Comparison of ENCODE assay signal across 16 mouse cellular contexts in genomic region chr15:81891822-81892580, GRCm38 (mm10). TPM values are rescaled to one million over a fixed set of nuclear protein-coding genes. Genes with fewer than 3 reads are reported as not detected.
A peak's percentile ranks its signal among the peaks of the same experiment; 100 is the strongest.
DNase-seq lines count a peak whose midpoint lies in the region; ATAC-seq and TF ChIP-seq lines count a peak whose summit lies in the region.
"Had no signal": no experiment of that assay in that cellular context is flagged by ENCODE, and none has a peak within 500 bp of the region (broad histone marks: within the 10 kb centered on the region; RNA-seq: fewer than 3 reads in every experiment).

No protein-coding gene starts in this region.

- peak overlapping the region; percentile 85 for H3K27ac ChIP-seq in gastrocnemius, adult 2 months
- H3K27ac ChIP-seq in liver, embryonic 11.5 days (ENCODE audit: low read depth, low read length), result peak overlapping the region; percentile 65
- H3K27ac ChIP-seq in forebrain, embryonic 14.5 days (ENCODE audit: low read depth, low read length), result no peak overlapping the region
- H3K27ac ChIP-seq in forebrain, embryonic 10.5 days, result no peak overlapping the region
- H3K27ac ChIP-seq: embryonic facial prominence, embryonic 13.5 days; heart, embryonic 15.5 days; limb, embryonic 15.5 days had no signal

- peaks cover 40% of the 10 kb centered on the region for H3K36me3 ChIP-seq in liver, embryonic 11.5 days (ENCODE audit: control insufficient read depth, insufficient read depth, low read length)
- H3K36me3 ChIP-seq in forebrain, embryonic 14.5 days (ENCODE audit: control insufficient read depth, insufficient read depth, low read length), result peaks cover 65% of the 10 kb centered on the region
- H3K36me3 ChIP-seq in forebrain, embryonic 10.5 days (replicated peaks), result peaks cover 87% of the 10 kb centered on the region

- peak overlapping the region; percentile 23; the same call in 1 of the 2 replicates for H3K9ac ChIP-seq in liver, embryonic 11.5 days (ENCODE audit: low read depth, low read length)
- H3K9ac ChIP-seq in forebrain, embryonic 14.5 days (ENCODE audit: low read length), result no peak overlapping the region
- H3K9ac ChIP-seq: embryonic facial prominence, embryonic 13.5 days; heart, embryonic 15.5 days; limb, embryonic 15.5 days had no signal

- intact Hi-C loops in gastrocnemius, adult 2 months (cut with DNase I), result no loop called here

- WGBS in liver, embryonic 11.5 days, result 75% methylated on average over 8 of the region's 8 CpGs
- 93% methylated on average over 8 of the region's 8 CpGs for WGBS in forebrain, embryonic 14.5 days
- WGBS in forebrain, embryonic 10.5 days, result 94% methylated on average over 8 of the region's 8 CpGs

- no peak overlapping the region for H3K4me3 ChIP-seq in gastrocnemius, adult 2 months
- no peak overlapping the region for H3K4me3 ChIP-seq in liver, embryonic 11.5 days (ENCODE audit: low read depth, low read length)
- H3K4me3 ChIP-seq in forebrain, embryonic 14.5 days (ENCODE audit: low read depth, low read length), result no peak overlapping the region
- H3K4me3 ChIP-seq in forebrain, embryonic 10.5 days, result no peak overlapping the region
- H3K4me3 ChIP-seq: embryonic facial prominence, embryonic 13.5 days; heart, embryonic 15.5 days; limb, embryonic 15.5 days had no signal

- peak; percentile 87 for ATAC-seq in liver, embryonic 11.5 days (replicated peaks; ENCODE audit: low FRiP score)
- ATAC-seq in forebrain, embryonic 14.5 days, result no peak

- no peaks in the 10 kb centered on the region for H3K9me3 ChIP-seq in liver, embryonic 11.5 days (ENCODE audit: control insufficient read depth, low read length)
- no peaks in the 10 kb centered on the region for H3K9me3 ChIP-seq in forebrain, embryonic 14.5 days (replicated peaks; ENCODE audit: control insufficient read depth, low read length)
- no peaks in the 10 kb centered on the region for H3K9me3 ChIP-seq in forebrain, embryonic 10.5 days
- H3K9me3 ChIP-seq: embryonic facial prominence, embryonic 13.5 days; heart, embryonic 15.5 days; limb, embryonic 15.5 days had no signal

- no peaks in the 10 kb centered on the region for H3K27me3 ChIP-seq in liver, embryonic 11.5 days (replicated peaks; ENCODE audit: control insufficient read depth, insufficient read depth, low read length)
- H3K27me3 ChIP-seq in forebrain, embryonic 14.5 days (replicated peaks; ENCODE audit: control insufficient read depth, insufficient read depth, low read length), result no peaks in the 10 kb centered on the region
- H3K27me3 ChIP-seq in forebrain, embryonic 10.5 days (ENCODE audit: poor library complexity, severe bottlenecking), result no peaks in the 10 kb centered on the region
- H3K27me3 ChIP-seq: embryonic facial prominence, embryonic 13.5 days; heart, embryonic 15.5 days; limb, embryonic 15.5 days had no signal

- H3K4me2 ChIP-seq in liver, embryonic 11.5 days, result no peak overlapping the region; the same call in 1 of the 2 replicates
- no peak overlapping the region for H3K4me2 ChIP-seq in forebrain, embryonic 14.5 days (ENCODE audit: low read length)
- H3K4me2 ChIP-seq: embryonic facial prominence, embryonic 13.5 days; heart, embryonic 15.5 days; limb, embryonic 15.5 days had no signal

- peaks cover 15% of the 10 kb centered on the region for H3K4me1 ChIP-seq in liver, embryonic 11.5 days (replicated peaks; ENCODE audit: control insufficient read depth, insufficient read depth, low read length)
- no peaks in the 10 kb centered on the region for H3K4me1 ChIP-seq in forebrain, embryonic 14.5 days (ENCODE audit: control insufficient read depth, insufficient read depth, low read length)
- no peaks in the 10 kb centered on the region for H3K4me1 ChIP-seq in forebrain, embryonic 10.5 days
- H3K4me1 ChIP-seq: embryonic facial prominence, embryonic 13.5 days; limb, embryonic 15.5 days had no signal

- TF ChIP-seq CTCF in gastrocnemius, adult 2 months (IDR thresholded peaks at IDR 0.05), result no peak

- no peak for DNase-seq in gastrocnemius, adult 2 months
- no peak for DNase-seq in gastrocnemius, adult 8-10 months (ENCODE audit: low spot score in 2 of 2)
- DNase-seq in 3T3-L1 (ENCODE audit: low read depth, low spot score), result peak; percentile 17
- DNase-seq in WW6 (ENCODE audit: low read depth, low spot score), result peak; percentile 28
- DNase-seq in liver, embryonic 11.5 days (ENCODE audit: low spot score), result no peak
- no peak for DNase-seq in forebrain, embryonic 14.5 days (ENCODE audit: low spot score)
- no peak for DNase-seq in forebrain, embryonic 10.5 days (ENCODE audit: extremely low spot score, low spot score)
- DNase-seq in lung, postnatal 4 days, result no peak
- DNase-seq: cerebellum, adult 11 months; layer of hippocampus, postnatal 36 days; midbrain, embryonic 14.5 days; spleen, adult 18-20 months; thymus, postnatal 25 days had no signal

RNA-seq across cellular contexts. Expression of gene Aco2, which starts 19.9 kb away (rescaled TPM):
- total RNA-seq in gastrocnemius, adult 2 months (2021), result 1,000 to 10,000 TPM; 1,155 to 1,439 TPM
- 1,000 to 10,000 TPM; 1,068 to 1,166 (median 1,137) TPM for total RNA-seq in gastrocnemius, adult 8-10 months (2022)
- polyA plus RNA-seq in liver, embryonic 11.5 days (2014; fragmentation: Nextera tagmentation; extraction: Ambion mirVana), result 177 and 185 TPM in 2 replicates
- polyA plus RNA-seq in forebrain, embryonic 14.5 days (2014; fragmentation: Nextera tagmentation; extraction: Ambion mirVana), result 204 and 231 TPM in 2 replicates
- polyA plus RNA-seq in forebrain, embryonic 10.5 days (2016; fragmentation: Nextera tagmentation; extraction: Ambion mirVana), result 147 and 148 TPM in 2 replicates

RNA-seq across cellular contexts. Expression of gene Phf5a, which starts 20.3 kb away (rescaled TPM):
- total RNA-seq in gastrocnemius, adult 2 months (2021), result 10 to 100 TPM; 38.4 to 39.9 TPM
- 10 to 100 TPM; 39.0 to 44.3 (median 39.3) TPM for total RNA-seq in gastrocnemius, adult 8-10 months (2022)
- 224 and 237 TPM in 2 replicates for polyA plus RNA-seq in liver, embryonic 11.5 days (2014; fragmentation: Nextera tagmentation; extraction: Ambion mirVana)
- 153 and 202 TPM in 2 replicates for polyA plus RNA-seq in forebrain, embryonic 14.5 days (2014; fragmentation: Nextera tagmentation; extraction: Ambion mirVana)
- 255 and 271 TPM in 2 replicates for polyA plus RNA-seq in forebrain, embryonic 10.5 days (2016; fragmentation: Nextera tagmentation; extraction: Ambion mirVana)

RNA-seq across cellular contexts. Expression of gene Tob2, which starts 33.4 kb away (rescaled TPM):
- total RNA-seq in gastrocnemius, adult 2 months (2021), result 100 to 1,000 TPM; 151 to 205 TPM
- total RNA-seq in gastrocnemius, adult 8-10 months (2022), result 100 to 1,000 TPM; 111 to 127 (median 125) TPM
- 18.3 and 19.3 TPM in 2 replicates for polyA plus RNA-seq in liver, embryonic 11.5 days (2014; fragmentation: Nextera tagmentation; extraction: Ambion mirVana)
- 11.1 and 17.0 TPM in 2 replicates for polyA plus RNA-seq in forebrain, embryonic 14.5 days (2014; fragmentation: Nextera tagmentation; extraction: Ambion mirVana)
- 20.1 and 20.3 TPM in 2 replicates for polyA plus RNA-seq in forebrain, embryonic 10.5 days (2016; fragmentation: Nextera tagmentation; extraction: Ambion mirVana)

RNA-seq across cellular contexts. Expression of gene Polr3h, which starts 34.0 kb away (rescaled TPM):
- total RNA-seq in gastrocnemius, adult 2 months (2021), result 1 to 10 TPM; 6.4 to 7.6 TPM
- total RNA-seq in gastrocnemius, adult 8-10 months (2022), result 10 to 100 TPM in 1 of 4 experiments, 1 to 10 TPM in 3; 7.2 to 10.2 (median 8.2) TPM
- polyA plus RNA-seq in liver, embryonic 11.5 days (2014; fragmentation: Nextera tagmentation; extraction: Ambion mirVana), result 131 and 134 TPM in 2 replicates
- polyA plus RNA-seq in forebrain, embryonic 14.5 days (2014; fragmentation: Nextera tagmentation; extraction: Ambion mirVana), result 99.6 and 110 TPM in 2 replicates
- 84.0 and 90.8 TPM in 2 replicates for polyA plus RNA-seq in forebrain, embryonic 10.5 days (2016; fragmentation: Nextera tagmentation; extraction: Ambion mirVana)

RNA-seq across cellular contexts. Expression of gene Csdc2, which starts 44.6 kb away (rescaled TPM):
- total RNA-seq in gastrocnemius, adult 2 months (2021), result 1 to 10 TPM; 1.6 to 2.1 TPM
- 1 to 10 TPM in 2 of 4 experiments, under 1 TPM in 2; 0.67 to 1.9 (median 0.90) TPM for total RNA-seq in gastrocnemius, adult 8-10 months (2022)
- 3.7 and 3.9 TPM in 2 replicates for polyA plus RNA-seq in liver, embryonic 11.5 days (2014; fragmentation: Nextera tagmentation; extraction: Ambion mirVana)
- polyA plus RNA-seq in forebrain, embryonic 14.5 days (2014; fragmentation: Nextera tagmentation; extraction: Ambion mirVana), result 72.8 and 110 TPM in 2 replicates
- 9.2 and 10.7 TPM in 2 replicates for polyA plus RNA-seq in forebrain, embryonic 10.5 days (2016; fragmentation: Nextera tagmentation; extraction: Ambion mirVana)

Comparison
In these comparisons a context has a peak if more than half of its experiments do, and no peak if none do; other contexts are left out.
1. DNase-seq: peak in 3T3-L1 (single experiment) and WW6 (single experiment); none in gastrocnemius, adult 2 months (single experiment), gastrocnemius, adult 8-10 months (0 of 2), liver, embryonic 11.5 days (single experiment), forebrain, embryonic 14.5 days (single experiment), forebrain, embryonic 10.5 days (single experiment) and lung, postnatal 4 days (0 of 2).
2. H3K27ac ChIP-seq: peak in gastrocnemius, adult 2 months (single experiment) and liver, embryonic 11.5 days (single experiment); none in forebrain, embryonic 14.5 days (single experiment) and forebrain, embryonic 10.5 days (single experiment).